Mouse (Mus musculus): ENCODE data around the gene Lcn5.

DNA sequence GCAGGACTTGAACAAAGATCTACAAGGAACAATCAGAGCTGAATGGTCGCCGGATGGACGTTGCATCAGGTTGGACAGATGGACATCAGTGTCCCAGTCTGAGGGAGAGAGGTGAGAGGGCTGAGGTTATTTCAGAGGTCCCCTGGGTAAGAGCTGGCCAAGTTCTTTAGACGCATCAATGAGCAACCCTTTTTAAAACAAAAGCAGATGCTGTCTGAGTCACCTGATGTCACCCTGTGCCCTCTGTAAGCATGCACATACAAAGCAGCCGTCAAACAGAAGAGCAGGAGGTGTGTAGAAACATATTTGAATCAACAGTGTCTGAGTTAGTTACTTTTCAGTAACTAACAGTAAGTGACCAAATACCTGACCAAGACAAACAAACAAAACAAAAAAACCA is 6.4 kb downstream of the Lcn5 start:
- no peak for TF ChIP-seq POLR2AphosphoS2 (IDR thresholded peaks at IDR 0.05; ENCODE audit: insufficient read length, low read depth)
- no peak for TF ChIP-seq POLR2A (IDR thresholded peaks at IDR 0.05; ENCODE audit: insufficient read length, low read depth)
- no peak for TF ChIP-seq CEBPB (IDR thresholded peaks at IDR 0.05; ENCODE audit: insufficient read depth, poor library complexity, severe bottlenecking)
- TF ChIP-seq MYOG (IDR thresholded peaks at IDR 0.05; ENCODE audit: control insufficient read depth in 1 of 3, insufficient read depth in 1 of 3, insufficient read length in 2 of 3, low read depth in 2 of 3) = no peak
- no peak for TF ChIP-seq E2F4 (IDR thresholded peaks at IDR 0.05; ENCODE audit: insufficient read depth)
- TF ChIP-seq MAX (IDR thresholded peaks at IDR 0.05; ENCODE audit: low read depth) = no peak
- TF ChIP-seq USF1 (IDR thresholded peaks at IDR 0.05; ENCODE audit: low read depth) = no peak

Measured in myocyte (in vitro differentiated cells).